Mouse (Mus musculus) liver (tissue): Measurements from ENCODE around the gene Csnk1e.
A peak's percentile ranks its signal among the peaks of the same experiment; 100 is the strongest.

Source experiments
- DNase-seq: peaks from one replicate; pipeline ENCODE4 v3.0.0-alpha.2; 2020; ENCODE audit warnings: mixed read lengths

Csnk1e gene

GRCm38 (mm10) chr15:79392527-79392926 is 62.8 kb downstream of the Csnk1e start:
- DNase-seq: no peak

- DNase-seq: no peak
Observed at GRCm38 (mm10) chr15:79391447-79392093, 63.8 kb downstream of the Csnk1e start.

DNA sequence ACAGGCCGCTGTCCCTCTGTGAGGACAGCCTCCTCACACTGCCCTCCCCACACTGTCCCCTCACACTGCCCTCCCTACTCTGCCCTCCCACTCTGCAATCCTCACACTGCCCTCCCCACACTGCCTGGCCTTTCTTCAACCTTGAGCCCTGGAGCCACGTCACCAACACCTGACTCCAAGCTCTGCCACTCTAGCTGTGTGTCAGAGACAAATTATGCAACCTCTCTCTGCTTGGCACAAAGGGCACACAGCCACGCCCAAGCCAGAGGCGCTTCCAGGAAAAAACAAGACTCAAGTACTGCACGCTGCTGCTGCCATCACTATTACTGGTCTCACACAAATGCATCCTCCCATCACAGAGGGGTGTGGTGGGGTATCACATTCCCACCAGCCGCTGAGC is 64.9 kb downstream of the Csnk1e start:
- DNase-seq: no peak

DNA sequence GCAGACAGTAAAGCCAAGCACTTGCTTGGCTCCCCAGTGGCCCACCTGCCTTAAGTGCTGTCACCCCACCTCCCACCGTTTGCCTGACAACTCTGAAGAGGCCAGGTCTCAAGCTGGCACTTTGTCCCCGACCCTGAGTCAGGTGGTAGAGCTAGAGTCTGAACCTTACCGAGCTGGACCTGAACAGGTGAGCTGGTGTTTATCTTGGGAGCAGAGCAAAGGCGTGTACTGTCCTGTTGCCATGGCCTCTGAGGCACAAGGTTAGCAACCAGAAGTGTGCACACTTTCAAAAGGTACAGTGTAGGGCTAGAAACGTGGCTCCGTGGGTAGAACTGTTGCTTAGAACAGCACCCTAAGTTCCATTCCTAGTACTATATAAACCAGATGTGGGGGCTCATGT is 67.2 kb downstream of the Csnk1e start:
- DNase-seq: no peak

DNA sequence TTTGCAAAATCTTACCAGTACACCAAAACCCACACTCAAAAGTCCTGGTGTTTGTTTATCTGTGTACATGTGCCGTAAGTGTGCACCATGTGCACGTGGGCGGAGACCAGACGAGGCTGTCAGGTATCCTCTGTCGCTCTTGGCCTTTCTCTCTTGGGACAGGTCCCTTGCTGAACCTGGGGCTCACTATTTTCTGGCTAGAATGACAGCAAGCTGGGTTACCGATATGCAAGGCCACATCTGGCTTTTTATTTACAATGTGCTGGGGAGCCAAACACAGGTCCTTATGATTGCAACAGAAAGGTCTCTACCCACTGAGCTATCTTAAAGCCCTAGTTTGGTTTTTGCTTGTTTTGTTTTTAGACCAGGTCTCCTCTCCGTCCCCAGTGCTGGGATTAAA is 67.8 kb downstream of the Csnk1e start:
- no peak for DNase-seq

DNA sequence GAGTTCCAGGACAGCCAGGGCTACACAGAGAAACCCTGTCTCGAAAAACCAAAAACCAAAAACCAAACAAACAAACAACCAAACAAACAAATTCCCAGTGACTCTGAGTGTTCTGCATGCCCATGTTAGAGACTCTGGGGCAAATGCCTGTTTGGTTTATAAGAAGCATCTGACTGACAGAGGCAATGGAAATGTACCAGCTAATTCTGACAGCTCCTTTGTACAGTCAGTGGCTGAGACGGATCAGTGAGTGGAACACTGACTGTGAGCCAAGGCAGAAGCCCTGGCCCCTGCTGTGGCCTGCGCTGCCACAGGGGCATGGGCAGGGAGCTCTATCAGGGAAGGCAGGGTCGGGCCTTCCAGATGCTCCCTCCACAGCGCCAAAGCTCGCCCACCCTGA is 68.3 kb downstream of the Csnk1e start:
- no peak for DNase-seq

- no peak for DNase-seq
Observed at GRCm38 (mm10) chr15:79381644-79382043, 73.7 kb downstream of the Csnk1e start.

DNA sequence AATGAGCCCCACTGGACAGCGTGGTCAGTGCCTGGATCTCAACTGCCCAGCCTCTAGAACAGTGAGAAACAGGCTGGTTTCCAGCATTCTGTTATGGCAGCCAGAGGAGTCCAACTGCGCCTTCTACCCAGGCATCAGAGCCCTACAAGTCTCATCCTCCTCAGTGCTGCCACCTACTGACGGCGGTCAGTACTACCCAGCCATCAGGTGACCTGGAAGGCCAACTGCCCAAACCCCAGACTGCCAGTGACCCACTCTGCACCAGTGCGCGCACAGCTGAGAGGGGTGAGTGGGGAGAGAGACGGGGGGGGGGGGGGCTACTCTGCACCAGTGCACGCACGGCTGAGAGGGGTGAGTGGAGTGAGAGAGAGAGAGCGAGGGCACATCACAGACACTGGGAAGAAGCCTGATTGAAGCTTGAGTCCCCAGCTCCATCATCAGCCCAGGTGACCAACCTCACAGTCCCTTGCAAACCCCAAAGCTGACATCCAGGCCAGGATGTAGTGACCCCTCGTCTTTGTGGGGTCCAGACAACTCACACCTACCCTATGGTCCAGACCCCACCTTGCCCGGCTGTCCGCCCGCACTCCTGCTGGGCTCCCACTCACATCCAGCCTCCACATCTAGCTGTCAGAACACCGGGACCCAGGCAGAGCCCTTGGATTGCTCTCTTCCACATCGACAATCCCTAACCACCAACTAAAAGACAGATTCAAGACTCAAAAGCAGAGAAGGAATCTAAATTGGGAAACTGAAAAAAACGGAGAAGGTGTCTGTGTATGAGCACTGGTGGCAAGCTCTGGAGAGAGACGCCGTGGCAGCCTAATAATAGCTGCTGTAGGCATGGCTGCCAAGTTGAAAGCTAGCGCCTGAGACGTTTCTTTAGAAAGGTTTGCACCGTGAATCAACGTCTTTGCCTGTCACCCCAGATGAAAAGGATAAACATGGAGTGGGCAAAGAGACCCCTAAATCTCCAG is 74.6 kb downstream of the Csnk1e start:
- DNase-seq: peak; percentile 84

GRCm38 (mm10) chr15:79379658-79380057 is 75.7 kb downstream of the Csnk1e start:
- no peak for DNase-seq

GRCm38 (mm10) chr15:79378608-79379007 is 76.8 kb downstream of the Csnk1e start:
- no peak for DNase-seq

DNA sequence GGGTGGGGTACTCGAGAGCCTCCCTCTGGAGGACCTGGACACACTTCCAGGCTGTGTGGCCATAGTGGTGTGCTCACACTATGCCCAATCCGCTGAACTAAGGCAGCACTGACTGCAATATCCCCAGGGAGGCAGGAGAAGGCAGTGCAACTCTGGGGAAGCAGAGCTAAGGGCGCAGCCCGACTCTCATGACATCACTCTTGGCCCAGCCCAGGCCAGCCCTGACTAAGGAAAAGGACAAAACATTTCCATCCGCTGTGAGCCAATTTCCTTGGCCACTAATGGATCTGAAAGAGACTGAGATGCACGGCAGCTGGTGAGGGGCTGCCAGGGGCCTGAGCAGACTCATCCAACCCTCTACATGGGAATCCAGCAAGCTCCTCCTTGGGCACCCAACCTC is 77.7 kb downstream of the Csnk1e start:
- DNase-seq: no peak

GRCm38 (mm10) chr15:79374760-79375159 is 80.6 kb downstream of the Csnk1e start:
- DNase-seq: no peak

DNA sequence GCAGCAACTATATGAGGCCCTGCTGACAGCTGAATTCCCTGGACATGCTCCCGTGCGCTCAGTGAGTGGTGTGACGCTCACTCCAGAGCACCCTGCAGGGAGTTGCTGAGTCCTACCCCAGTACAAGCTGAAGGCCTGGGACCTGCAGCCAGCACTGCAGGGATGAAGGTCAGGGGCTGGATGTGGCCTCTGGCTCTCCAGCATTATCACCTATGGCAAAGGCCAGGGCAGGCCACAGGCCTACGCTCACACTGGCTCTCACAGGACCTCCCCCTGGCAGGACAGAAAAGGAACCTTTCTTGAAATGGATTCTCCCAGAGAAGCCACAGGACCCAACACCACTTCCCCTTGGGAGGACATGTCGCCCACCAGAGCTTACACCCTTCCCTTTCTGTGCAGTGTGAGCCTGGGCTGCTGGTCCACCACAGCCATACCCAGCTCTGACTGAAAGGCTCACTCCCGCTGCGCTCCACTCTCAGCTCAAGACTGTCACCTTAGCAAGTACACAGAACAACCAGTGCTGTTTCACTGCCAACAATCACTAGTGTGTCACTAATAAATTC is 85.0 kb downstream of the Csnk1e start:
- no peak for DNase-seq

- no peak for DNase-seq
Observed at GRCm38 (mm10) chr15:79369452-79370280, 85.7 kb downstream of the Csnk1e start.

- no peak for DNase-seq
Observed at GRCm38 (mm10) chr15:79368861-79369440, 86.4 kb downstream of the Csnk1e start.

GRCm38 (mm10) chr15:79368313-79368811 is 87.0 kb downstream of the Csnk1e start:
- DNase-seq: peak; percentile 51
